Mouse (Mus musculus) cerebellum, adult 2 months (tissue): ENCODE measurements at regions not wholly inside any gene's neighbourhood (a gene's known extent, or its start where the extent isn't known, plus 50 kb on each side); places are given as distances from the start of the nearest gene placed in this dataset.

Experiments used
- CTCF ChIP-seq: fragments of 200-500 bp; IDR thresholded peaks from 2 replicates; pipeline ENCODE4 v1.5.1; 2011; ENCODE audit warnings: low read depth, mild to moderate bottlenecking, control low read depth, low read length, moderate library complexity, borderline replicate concordance; ENCODE audit not compliant: insufficient read depth
- POLR2A ChIP-seq: fragments of 200-500 bp; IDR thresholded peaks from 2 replicates; pipeline ENCODE4 v1.6.1; 2011; ENCODE audit warnings: low read length, control low read depth, borderline replicate concordance; ENCODE audit not compliant: insufficient read depth

- TF ChIP-seq CTCF (no peak), POLR2A (no peak)
Measured at GRCm38 (mm10) chr6:50822236-50823151, 168.3 kb upstream of the Npvf start.
